Mouse (Mus musculus) mouse trophoblast stem cell (cell line): Measurements from ENCODE around the gene Nbeal1.
"Not testable (repeated sequence)": the region's sequence is repeated elsewhere in the genome, so short reads cannot be mapped to it uniquely, and the experiment has no call there.

Source experiments
- in situ Hi-C, 2 experiments: fragments of 300-500 bp; cut with MseI, MboI; formaldehyde crosslinking; loops; 2 replicates in 1 of 2; 3 replicates in 1 of 2; pipeline ENCODE4 v1.15.1; 2025

Gene Nbeal1

GRCm38 (mm10) chr1:60179932-60180783 lies at the start of gene Nbeal1:
Gene Nbeal1 (plus strand): TSS chr1:60180599.
- in situ Hi-C loops = no loop called here

GRCm38 (mm10) chr1:60137346-60137745 lies 43.1 kb upstream of the Nbeal1 start:
- in situ Hi-C loops = no loop called here

- in situ Hi-C loops = no loop called here
Measured at GRCm38 (mm10) chr1:60152700-60153099, 27.7 kb upstream of the Nbeal1 start.

- in situ Hi-C loops = no loop called here
Measured at GRCm38 (mm10) chr1:60156651-60157050, 23.7 kb upstream of the Nbeal1 start.

- in situ Hi-C loops = no loop called here
Measured at GRCm38 (mm10) chr1:60158411-60158810, 22.0 kb upstream of the Nbeal1 start.

- in situ Hi-C loops = no loop called here
Measured at GRCm38 (mm10) chr1:60163676-60164075, 16.7 kb upstream of the Nbeal1 start.

- in situ Hi-C loops = no loop called here
Measured at GRCm38 (mm10) chr1:60169626-60170025, 10.8 kb upstream of the Nbeal1 start.

- in situ Hi-C loops = no loop called here
Measured at GRCm38 (mm10) chr1:60170251-60170650, 10.1 kb upstream of the Nbeal1 start.

GRCm38 (mm10) chr1:60173119-60173518 lies 7.3 kb upstream of the Nbeal1 start:
- in situ Hi-C loops = no loop called here

GRCm38 (mm10) chr1:60177814-60178213 lies 2.6 kb upstream of the Nbeal1 start:
- in situ Hi-C loops = not testable (repeated sequence)

GRCm38 (mm10) chr1:60179376-60179775 lies 1.0 kb upstream of the Nbeal1 start:
- in situ Hi-C loops = no loop called here

- in situ Hi-C loops = no loop called here
Measured at GRCm38 (mm10) chr1:60180784-60181221, 404 bp downstream of the Nbeal1 start.

GRCm38 (mm10) chr1:60188454-60188853 lies 8.1 kb downstream of the Nbeal1 start:
- in situ Hi-C loops = no loop called here

- in situ Hi-C loops = no loop called here
Measured at GRCm38 (mm10) chr1:60196813-60197212, 16.4 kb downstream of the Nbeal1 start.

- in situ Hi-C loops = no loop called here
Measured at GRCm38 (mm10) chr1:60199006-60199405, 18.6 kb downstream of the Nbeal1 start.

GRCm38 (mm10) chr1:60236261-60236660 lies 55.9 kb downstream of the Nbeal1 start:
- in situ Hi-C loops = no loop called here

GRCm38 (mm10) chr1:60240430-60240829 lies 60.0 kb downstream of the Nbeal1 start:
- in situ Hi-C loops = no loop called here

- in situ Hi-C loops = no loop called here
Measured at GRCm38 (mm10) chr1:60268113-60268512, 87.7 kb downstream of the Nbeal1 start.

GRCm38 (mm10) chr1:60269314-60269713 lies 88.9 kb downstream of the Nbeal1 start:
- in situ Hi-C loops = no loop called here

- in situ Hi-C loops = no loop called here
Measured at GRCm38 (mm10) chr1:60272471-60272870, 92.1 kb downstream of the Nbeal1 start.

- in situ Hi-C loops = no loop called here
Measured at GRCm38 (mm10) chr1:60293921-60294320, 113.5 kb downstream of the Nbeal1 start.

GRCm38 (mm10) chr1:60342808-60343629 lies 162.6 kb downstream of the Nbeal1 start, which contains the start of gene Cyp20a1:
Gene Cyp20a1 (plus strand): TSS chr1:60343323.
- in situ Hi-C loops = no loop called here
